Mouse (Mus musculus): ENCODE measurements around the gene Cbfa2t3. TPM values are rescaled to one million over a fixed set of nuclear protein-coding genes. Genes with fewer than 3 reads are reported as not detected.

The Cbfa2t3 gene
- total and polyA plus RNA-seq, 3 experiments = 10.5 to 102 TPM; not detected in 1

- no peak overlapping the region for H3K27ac ChIP-seq (ENCODE audit: control insufficient read depth, low read depth, low read length)
- no peak for TF ChIP-seq NELFE (IDR thresholded peaks at IDR 0.05; ENCODE audit: low read depth, low read length)
- no peak for TF ChIP-seq ETS1 (IDR thresholded peaks at IDR 0.05; ENCODE audit: low read depth, low read length)
- no peak for TF ChIP-seq POLR2AphosphoS5 (IDR thresholded peaks at IDR 0.05; ENCODE audit: borderline replicate concordance, low read depth, low read length)
- no peak for TF ChIP-seq ZMIZ1 (IDR thresholded peaks at IDR 0.05; ENCODE audit: low read depth, low read length)
- TF ChIP-seq SMC3 (IDR thresholded peaks at IDR 0.05; ENCODE audit: low read depth, low read length) = no peak
- no peak for TF ChIP-seq CHD1 (IDR thresholded peaks at IDR 0.05; ENCODE audit: low read depth, low read length)
- TF ChIP-seq HCFC1 (IDR thresholded peaks at IDR 0.05; ENCODE audit: low read depth, low read length) = no peak
- TF ChIP-seq RCOR1 (IDR thresholded peaks at IDR 0.05; ENCODE audit: low read depth, low read length) = no peak
- TF ChIP-seq MYC (IDR thresholded peaks at IDR 0.05; ENCODE audit: low read depth, low read length) = no peak
- TF ChIP-seq TAL1 (IDR thresholded peaks at IDR 0.05; ENCODE audit: low read length) = no peak
- TF ChIP-seq MXI1 (IDR thresholded peaks at IDR 0.05; ENCODE audit: low read depth, low read length) = no peak
- TF ChIP-seq UBTF (IDR thresholded peaks at IDR 0.05; ENCODE audit: borderline replicate concordance, insufficient read depth, low read depth, low read length) = no peak
- TF ChIP-seq BHLHE40 (IDR thresholded peaks at IDR 0.05; ENCODE audit: borderline replicate concordance, low read depth, low read length) = no peak
- TF ChIP-seq MAX (IDR thresholded peaks at IDR 0.05; ENCODE audit: low read length) = no peak
- TF ChIP-seq TBP (IDR thresholded peaks at IDR 0.05; ENCODE audit: low read depth, low read length) = no peak
- TF ChIP-seq ZC3H11A (IDR thresholded peaks at IDR 0.05; ENCODE audit: low read depth, low read length) = no peak
- no peak for TF ChIP-seq USF2 (IDR thresholded peaks at IDR 0.05; ENCODE audit: borderline replicate concordance in 1 of 2, insufficient read depth in 1 of 2, low read depth in 1 of 2, low read length in 2 of 2)
- TF ChIP-seq CHD2 (IDR thresholded peaks at IDR 0.05; ENCODE audit: low read length) = no peak
- TF ChIP-seq SIN3A (IDR thresholded peaks at IDR 0.05; ENCODE audit: low read length) = no peak
- no peak overlapping the region for H3K9ac ChIP-seq (ENCODE audit: control insufficient read depth, low read depth, low read length, poor library complexity, severe bottlenecking)
- H3K79me2 ChIP-seq (ENCODE audit: control insufficient read depth, insufficient read depth, low read length, poor library complexity) = no peaks in the 10 kb centered on the region
- H3K4me3 ChIP-seq (ENCODE audit: control insufficient read depth in 1 of 2, insufficient read depth in 1 of 2, low read depth in 2 of 2, low read length in 2 of 2) = no peak overlapping the region
- no peaks in the 10 kb centered on the region for H3K27me3 ChIP-seq (ENCODE audit: control insufficient read depth in 1 of 2, insufficient read depth in 2 of 2, low read length in 2 of 2)
- H3K9me3 ChIP-seq (replicated peaks; ENCODE audit: insufficient read depth, low read length) = no peaks in the 10 kb centered on the region
- no peak for DNase-seq (ENCODE audit: low read depth, low spot score)
- H3K36me3 ChIP-seq (ENCODE audit: control insufficient read depth in 1 of 2, insufficient read depth in 2 of 2, low read length in 2 of 2) = no peaks in the 10 kb centered on the region
- no peaks in the 10 kb centered on the region for H3K4me1 ChIP-seq (ENCODE audit: control insufficient read depth in 1 of 2, insufficient read depth in 2 of 2, low read length in 2 of 2)
Measured at GRCm38 (mm10) chr8:122604640-122605039, 94.3 kb downstream of the Cbfa2t3 start.

- no peaks in the 10 kb centered on the region for H3K4me1 ChIP-seq (ENCODE audit: control insufficient read depth in 1 of 2, insufficient read depth in 2 of 2, low read length in 2 of 2)
- no peaks in the 10 kb centered on the region for H3K9me3 ChIP-seq (replicated peaks; ENCODE audit: insufficient read depth, low read length)
- no peak for TF ChIP-seq ZMIZ1 (IDR thresholded peaks at IDR 0.05; ENCODE audit: low read depth, low read length)
- TF ChIP-seq JUND (IDR thresholded peaks at IDR 0.05; ENCODE audit: low read depth, low read length) = no peak
- no peak for TF ChIP-seq TBP (IDR thresholded peaks at IDR 0.05; ENCODE audit: low read depth, low read length)
- no peak for TF ChIP-seq MAFK (IDR thresholded peaks at IDR 0.05; ENCODE audit: borderline replicate concordance, low read depth, low read length)
- no peak for TF ChIP-seq CTCF (IDR thresholded peaks at IDR 0.05 in 2 of 3, conservative IDR thresholded peaks at IDR 0.05 in 1 of 3; ENCODE audit: control insufficient read depth in 1 of 3, insufficient read depth in 1 of 3, low read depth in 2 of 3, low read length in 3 of 3, poor library complexity in 1 of 3, severe bottlenecking in 1 of 3)
- TF ChIP-seq MAX (IDR thresholded peaks at IDR 0.05; ENCODE audit: low read length) = no peak
- no peak for TF ChIP-seq POLR2A (IDR thresholded peaks at IDR 0.05; ENCODE audit: control insufficient read depth in 1 of 2, insufficient read depth in 1 of 2, low read depth in 1 of 2, low read length in 2 of 2, poor library complexity in 1 of 2)
- no peak for TF ChIP-seq USF1 (IDR thresholded peaks at IDR 0.05; ENCODE audit: low read depth, low read length)
- no peak for TF ChIP-seq ELF1 (IDR thresholded peaks at IDR 0.05; ENCODE audit: low read depth, low read length)
- no peak for TF ChIP-seq BHLHE40 (IDR thresholded peaks at IDR 0.05; ENCODE audit: borderline replicate concordance, low read depth, low read length)
- TF ChIP-seq MEF2A (IDR thresholded peaks at IDR 0.05; ENCODE audit: extremely low read depth, insufficient replicate concordance, low read depth, low read length, poor library complexity, severe bottlenecking) = no peak
- H3K27ac ChIP-seq (ENCODE audit: control insufficient read depth, low read depth, low read length) = no peak overlapping the region
- no peak overlapping the region for H3K9ac ChIP-seq (ENCODE audit: control insufficient read depth, low read depth, low read length, poor library complexity, severe bottlenecking)
- H3K36me3 ChIP-seq (ENCODE audit: control insufficient read depth in 1 of 2, insufficient read depth in 2 of 2, low read length in 2 of 2) = no peaks in the 10 kb centered on the region
- no peak overlapping the region for H3K4me3 ChIP-seq (ENCODE audit: control insufficient read depth in 1 of 2, insufficient read depth in 1 of 2, low read depth in 2 of 2, low read length in 2 of 2)
- H3K27me3 ChIP-seq (ENCODE audit: control insufficient read depth in 1 of 2, insufficient read depth in 2 of 2, low read length in 2 of 2) = no peaks in the 10 kb centered on the region
- H3K79me2 ChIP-seq (ENCODE audit: control insufficient read depth, insufficient read depth, low read length, poor library complexity) = no peaks in the 10 kb centered on the region
- DNase-seq (ENCODE audit: low read depth, low spot score) = no peak
Measured at GRCm38 (mm10) chr8:122600666-122601065, 98.2 kb downstream of the Cbfa2t3 start.

Data from MEL (cell line).